Mouse (Mus musculus): Measurements from ENCODE around the gene Mast3.

DNA sequence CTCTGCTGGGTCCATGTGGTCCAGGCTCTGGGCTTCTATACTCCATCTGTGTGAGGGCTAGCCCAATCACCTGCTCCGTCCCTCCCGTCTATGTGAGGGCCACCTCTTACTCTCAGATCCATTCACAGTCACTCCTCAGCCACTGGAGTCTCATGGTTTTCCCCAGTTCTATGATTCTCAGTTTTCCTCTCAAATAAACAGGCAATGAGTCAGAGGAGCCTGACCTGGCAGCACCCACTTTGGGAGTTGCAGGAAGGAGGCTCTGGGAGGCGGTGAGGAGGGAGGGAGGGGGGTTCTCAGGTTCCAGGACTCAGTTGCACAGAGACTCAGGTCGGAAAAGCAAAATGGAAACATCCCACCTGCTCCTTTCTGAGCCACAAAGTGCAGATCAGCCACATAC lies 8.0 kb upstream of the Mast3 start:
- TF ChIP-seq CTCF (IDR thresholded peaks at IDR 0.05; ENCODE audit: insufficient read depth, low read length) (no peak), POLR2A (IDR thresholded peaks at IDR 0.05; ENCODE audit: borderline replicate concordance, extremely low read depth, low read depth, low read length) (no peak)
